Mouse (Mus musculus): ENCODE data around the gene Golt1a. TPM values are rescaled to one million over a fixed set of nuclear protein-coding genes. Genes with fewer than 3 reads are reported as not detected.

Gene Golt1a
- total RNA-seq, 1 experiment: not detected

DNA sequence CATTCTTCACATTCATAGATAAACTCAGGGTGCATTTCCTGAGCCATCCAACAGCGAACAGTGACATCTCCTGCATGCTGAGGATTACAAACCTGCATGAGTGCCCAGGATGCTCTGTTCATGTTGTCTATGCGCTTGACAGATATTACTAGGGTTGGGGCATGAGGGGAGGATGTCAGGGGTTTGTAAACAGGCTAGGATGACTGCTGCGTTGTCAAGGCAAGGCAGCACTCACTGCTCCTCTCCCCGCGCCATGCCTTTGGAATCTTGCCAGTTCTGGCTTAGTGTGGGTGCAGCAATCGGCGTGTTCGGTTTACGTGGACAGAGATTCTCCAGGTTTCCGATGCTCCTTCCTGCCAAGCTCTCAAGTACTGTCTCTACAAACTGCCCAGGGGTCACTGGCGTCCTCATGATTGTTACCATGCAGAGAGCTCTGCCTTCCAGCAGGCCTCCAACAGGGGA is 29.9 kb upstream of the Golt1a start:
- H3K4me1 ChIP-seq (ENCODE audit: control insufficient read depth in 2 of 2, insufficient read depth in 2 of 2, low read length in 2 of 2, poor library complexity in 1 of 2): no peaks in the 10 kb centered on the region
- no peaks in the 10 kb centered on the region for H3K36me3 ChIP-seq (ENCODE audit: control insufficient read depth, insufficient read depth, low read length, poor library complexity, severe bottlenecking)
- H3K9ac ChIP-seq (ENCODE audit: insufficient read depth, low read depth, low read length, poor library complexity, severe bottlenecking): no peak overlapping the region
- no peaks in the 10 kb centered on the region for H3K9me3 ChIP-seq (ENCODE audit: control insufficient read depth, insufficient read depth, low read depth, low read length)
- in situ Hi-C loops (cut with MboI; ENCODE audit: low sequenced_read_pairs in 2 of 2, unreplicated experiment in 2 of 2): no loop called here
- H3K27ac ChIP-seq (ENCODE audit: insufficient read depth, low read depth, low read length, poor library complexity, severe bottlenecking): no peak overlapping the region
- no peak for DNase-seq (ENCODE audit: low read depth, low spot score)
- TF ChIP-seq MAFK (IDR thresholded peaks at IDR 0.05; ENCODE audit: insufficient read depth, low read depth, low read length): no peak
- TF ChIP-seq HCFC1 (IDR thresholded peaks at IDR 0.05; ENCODE audit: borderline replicate concordance, insufficient read depth, low read length): no peak
- no peak for TF ChIP-seq ZC3H11A (IDR thresholded peaks at IDR 0.05; ENCODE audit: borderline replicate concordance, low read depth, low read length)
- no peak for TF ChIP-seq CHD2 (IDR thresholded peaks at IDR 0.05; ENCODE audit: low read depth, low read length)
- TF ChIP-seq ZNF384 (IDR thresholded peaks at IDR 0.05; ENCODE audit: low read depth, low read length): no peak
- no peak overlapping the region for H3K4me3 ChIP-seq (ENCODE audit: insufficient read depth in 1 of 2, low read depth in 1 of 2, low read length in 2 of 2, poor library complexity in 1 of 2, severe bottlenecking in 1 of 2)

DNA sequence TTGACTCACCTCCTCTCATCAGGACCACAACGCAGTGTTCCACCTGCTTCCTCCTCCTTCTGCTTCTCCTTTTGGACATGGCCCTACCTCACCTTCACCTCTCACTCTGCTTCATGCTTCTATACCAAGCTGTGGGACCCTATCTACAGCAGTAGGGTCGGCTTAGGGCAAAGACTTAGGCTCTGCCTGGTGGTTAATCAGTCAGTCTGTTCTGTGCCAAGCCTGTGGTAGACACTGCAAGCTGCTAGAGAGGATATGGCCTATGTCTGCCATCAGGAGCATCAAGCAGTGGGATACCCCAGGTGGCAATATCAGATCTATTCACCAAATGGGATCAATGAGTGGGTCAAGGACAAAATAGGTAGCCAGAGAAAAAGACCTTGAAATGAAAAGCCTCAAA is 29.1 kb upstream of the Golt1a start:
- DNase-seq (ENCODE audit: low read depth, low spot score): no peak
- in situ Hi-C loops (cut with MboI; ENCODE audit: low sequenced_read_pairs in 2 of 2, unreplicated experiment in 2 of 2): no loop called here
- Histone ChIP-seq H3K36me3 (ENCODE audit: control insufficient read depth, insufficient read depth, low read length, poor library complexity, severe bottlenecking) (no peaks in the 10 kb centered on the region), H3K4me3 (ENCODE audit: insufficient read depth in 1 of 2, low read depth in 1 of 2, low read length in 2 of 2, poor library complexity in 1 of 2, severe bottlenecking in 1 of 2) (no peak overlapping the region), H3K27ac (ENCODE audit: insufficient read depth, low read depth, low read length, poor library complexity, severe bottlenecking) (no peak overlapping the region), H3K9me3 (ENCODE audit: control insufficient read depth, insufficient read depth, low read depth, low read length) (no peaks in the 10 kb centered on the region), H3K4me1 (ENCODE audit: control insufficient read depth in 2 of 2, insufficient read depth in 2 of 2, low read length in 2 of 2, poor library complexity in 1 of 2) (no peaks in the 10 kb centered on the region), H3K9ac (ENCODE audit: insufficient read depth, low read depth, low read length, poor library complexity, severe bottlenecking) (no peak overlapping the region)
- TF ChIP-seq HCFC1 (IDR thresholded peaks at IDR 0.05; ENCODE audit: borderline replicate concordance, insufficient read depth, low read length) (no peak), CHD2 (IDR thresholded peaks at IDR 0.05; ENCODE audit: low read depth, low read length) (no peak), ZC3H11A (IDR thresholded peaks at IDR 0.05; ENCODE audit: borderline replicate concordance, low read depth, low read length) (no peak), ZNF384 (IDR thresholded peaks at IDR 0.05; ENCODE audit: low read depth, low read length) (no peak), MAFK (IDR thresholded peaks at IDR 0.05; ENCODE audit: insufficient read depth, low read depth, low read length) (no peak)

DNA sequence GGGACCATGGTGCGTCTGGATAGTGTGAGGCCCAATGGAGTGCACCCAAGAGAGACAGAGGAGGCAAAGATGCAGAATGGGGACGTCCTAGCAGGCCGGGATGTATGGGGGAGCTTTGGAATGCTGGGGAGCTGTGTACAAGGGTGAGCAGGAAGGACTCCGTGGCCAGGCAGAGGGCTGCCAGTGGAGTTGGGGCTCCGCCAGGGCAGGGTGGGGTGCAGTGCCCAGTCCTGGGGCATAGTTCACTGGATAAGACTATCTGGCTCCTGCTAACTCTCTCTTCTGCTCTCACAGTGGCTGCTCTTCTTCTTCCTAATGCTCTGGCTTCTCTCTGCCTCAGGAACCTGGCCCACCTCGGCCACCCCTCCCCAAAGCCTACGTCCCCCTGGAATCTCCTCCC is 23.7 kb upstream of the Golt1a start:
- no peaks in the 10 kb centered on the region for H3K4me1 ChIP-seq (ENCODE audit: control insufficient read depth in 2 of 2, insufficient read depth in 2 of 2, low read length in 2 of 2, poor library complexity in 1 of 2)
- no peak for DNase-seq (ENCODE audit: low read depth, low spot score)
- H3K9ac ChIP-seq (ENCODE audit: insufficient read depth, low read depth, low read length, poor library complexity, severe bottlenecking): no peak overlapping the region
- no peak overlapping the region for H3K27ac ChIP-seq (ENCODE audit: insufficient read depth, low read depth, low read length, poor library complexity, severe bottlenecking)
- in situ Hi-C loops (cut with MboI; ENCODE audit: low sequenced_read_pairs in 2 of 2, unreplicated experiment in 2 of 2): no loop called here
- no peaks in the 10 kb centered on the region for H3K9me3 ChIP-seq (ENCODE audit: control insufficient read depth, insufficient read depth, low read depth, low read length)
- H3K4me3 ChIP-seq (ENCODE audit: insufficient read depth in 1 of 2, low read depth in 1 of 2, low read length in 2 of 2, poor library complexity in 1 of 2, severe bottlenecking in 1 of 2): no peak overlapping the region
- H3K36me3 ChIP-seq (ENCODE audit: control insufficient read depth, insufficient read depth, low read length, poor library complexity, severe bottlenecking): no peaks in the 10 kb centered on the region
- TF ChIP-seq ZNF384 (IDR thresholded peaks at IDR 0.05; ENCODE audit: low read depth, low read length): no peak
- TF ChIP-seq MAFK (IDR thresholded peaks at IDR 0.05; ENCODE audit: insufficient read depth, low read depth, low read length): no peak
- TF ChIP-seq ZC3H11A (IDR thresholded peaks at IDR 0.05; ENCODE audit: borderline replicate concordance, low read depth, low read length): no peak
- TF ChIP-seq CHD2 (IDR thresholded peaks at IDR 0.05; ENCODE audit: low read depth, low read length): no peak
- no peak for TF ChIP-seq HCFC1 (IDR thresholded peaks at IDR 0.05; ENCODE audit: borderline replicate concordance, insufficient read depth, low read length)

DNA sequence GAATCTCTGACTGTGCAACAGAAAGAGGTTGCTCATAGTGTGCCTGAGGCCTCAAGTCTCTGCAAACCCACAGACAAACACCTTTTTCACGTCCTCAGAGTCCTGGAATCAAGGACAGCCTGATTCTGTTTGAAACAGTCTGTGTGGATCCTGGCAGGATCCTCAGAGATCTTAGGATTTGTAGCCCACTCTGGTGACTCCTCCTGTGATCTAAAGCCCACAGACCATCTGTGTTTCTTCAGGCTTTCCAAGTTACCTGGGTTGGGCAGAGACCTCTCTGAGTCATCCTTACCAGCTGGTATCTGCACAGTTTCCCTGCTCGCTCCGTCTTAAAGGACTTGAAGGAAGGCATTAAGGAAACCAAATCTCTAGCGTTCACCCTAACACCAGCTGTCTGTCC is 22.5 kb upstream of the Golt1a start:
- H3K4me1 ChIP-seq (ENCODE audit: control insufficient read depth in 2 of 2, insufficient read depth in 2 of 2, low read length in 2 of 2, poor library complexity in 1 of 2): no peaks in the 10 kb centered on the region
- no peaks in the 10 kb centered on the region for H3K9me3 ChIP-seq (ENCODE audit: control insufficient read depth, insufficient read depth, low read depth, low read length)
- no peak for TF ChIP-seq HCFC1 (IDR thresholded peaks at IDR 0.05; ENCODE audit: borderline replicate concordance, insufficient read depth, low read length)
- TF ChIP-seq ZNF384 (IDR thresholded peaks at IDR 0.05; ENCODE audit: low read depth, low read length): no peak
- TF ChIP-seq MAFK (IDR thresholded peaks at IDR 0.05; ENCODE audit: insufficient read depth, low read depth, low read length): no peak
- TF ChIP-seq ZC3H11A (IDR thresholded peaks at IDR 0.05; ENCODE audit: borderline replicate concordance, low read depth, low read length): no peak
- no peak for TF ChIP-seq CHD2 (IDR thresholded peaks at IDR 0.05; ENCODE audit: low read depth, low read length)
- H3K27ac ChIP-seq (ENCODE audit: insufficient read depth, low read depth, low read length, poor library complexity, severe bottlenecking): no peak overlapping the region
- H3K4me3 ChIP-seq (ENCODE audit: insufficient read depth in 1 of 2, low read depth in 1 of 2, low read length in 2 of 2, poor library complexity in 1 of 2, severe bottlenecking in 1 of 2): no peak overlapping the region
- no peak overlapping the region for H3K9ac ChIP-seq (ENCODE audit: insufficient read depth, low read depth, low read length, poor library complexity, severe bottlenecking)
- no peaks in the 10 kb centered on the region for H3K36me3 ChIP-seq (ENCODE audit: control insufficient read depth, insufficient read depth, low read length, poor library complexity, severe bottlenecking)
- in situ Hi-C loops (cut with MboI; ENCODE audit: low sequenced_read_pairs in 2 of 2, unreplicated experiment in 2 of 2): no loop called here
- no peak for DNase-seq (ENCODE audit: low read depth, low spot score)

DNA sequence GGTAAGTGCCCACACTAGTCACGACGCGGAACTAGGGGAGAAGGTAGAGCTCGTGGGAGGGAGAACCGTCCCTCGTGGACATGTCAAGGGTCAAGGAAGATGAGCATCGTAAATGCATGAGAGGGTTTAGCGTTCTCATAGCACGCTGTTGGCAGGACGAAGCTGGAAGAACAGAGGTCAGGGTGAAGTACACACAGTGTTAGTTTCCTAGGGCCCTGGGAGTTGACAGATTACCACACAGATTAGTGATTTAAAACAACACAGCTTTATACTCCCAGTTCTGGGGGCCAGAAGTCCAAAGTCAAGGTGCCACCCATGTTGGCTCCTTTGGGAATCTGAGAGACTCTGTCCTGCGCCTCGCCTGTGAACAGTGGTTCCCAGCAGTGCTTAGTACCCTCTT is 21.7 kb upstream of the Golt1a start:
- DNase-seq (ENCODE audit: low read depth, low spot score): no peak
- H3K4me1 ChIP-seq (ENCODE audit: control insufficient read depth in 2 of 2, insufficient read depth in 2 of 2, low read length in 2 of 2, poor library complexity in 1 of 2): no peaks in the 10 kb centered on the region
- H3K36me3 ChIP-seq (ENCODE audit: control insufficient read depth, insufficient read depth, low read length, poor library complexity, severe bottlenecking): no peaks in the 10 kb centered on the region
- TF ChIP-seq HCFC1 (IDR thresholded peaks at IDR 0.05; ENCODE audit: borderline replicate concordance, insufficient read depth, low read length): no peak
- TF ChIP-seq CHD2 (IDR thresholded peaks at IDR 0.05; ENCODE audit: low read depth, low read length): no peak
- no peak for TF ChIP-seq ZNF384 (IDR thresholded peaks at IDR 0.05; ENCODE audit: low read depth, low read length)
- TF ChIP-seq ZC3H11A (IDR thresholded peaks at IDR 0.05; ENCODE audit: borderline replicate concordance, low read depth, low read length): no peak
- TF ChIP-seq MAFK (IDR thresholded peaks at IDR 0.05; ENCODE audit: insufficient read depth, low read depth, low read length): no peak
- H3K4me3 ChIP-seq (ENCODE audit: insufficient read depth in 1 of 2, low read depth in 1 of 2, low read length in 2 of 2, poor library complexity in 1 of 2, severe bottlenecking in 1 of 2): no peak overlapping the region
- no peaks in the 10 kb centered on the region for H3K9me3 ChIP-seq (ENCODE audit: control insufficient read depth, insufficient read depth, low read depth, low read length)
- H3K27ac ChIP-seq (ENCODE audit: insufficient read depth, low read depth, low read length, poor library complexity, severe bottlenecking): no peak overlapping the region
- no peak overlapping the region for H3K9ac ChIP-seq (ENCODE audit: insufficient read depth, low read depth, low read length, poor library complexity, severe bottlenecking)
- in situ Hi-C loops (cut with MboI; ENCODE audit: low sequenced_read_pairs in 2 of 2, unreplicated experiment in 2 of 2): no loop called here

Measured in ES-E14 (cell line).